Mouse (Mus musculus) neural tube, embryonic 12.5 days (tissue): ENCODE results near the gene Habp2. TPM values are rescaled to one million over a fixed set of nuclear protein-coding genes. Genes with fewer than 3 reads are reported as not detected.
"Not testable (repeated sequence)": the region's sequence is repeated elsewhere in the genome, so short reads cannot be mapped to it uniquely, and the experiment has no call there.

Experiments used
- ATAC-seq: fragments of 200-750 bp; cut with Nextera tagmentation; 2 replicates; pipeline ENCODE4 v1.8.0; 2017; ENCODE audit warnings: low read depth, mild to moderate bottlenecking, moderate TSS enrichment, moderate library complexity; ENCODE audit not compliant: low FRiP score
- H3K27ac ChIP-seq: fragments of 300-500 bp; sonication (generic); 2 replicates; pipeline ENCODE4 v1.5.1; 2016
- H3K27me3 ChIP-seq: fragments of 300-500 bp; sonication (generic); replicated peaks from 2 replicates; pipeline ENCODE4 v1.6.1; 2016; ENCODE audit warnings: mild to moderate bottlenecking
- H3K36me3 ChIP-seq: fragments of 300-500 bp; sonication (generic); 2 replicates; pipeline ENCODE4 v1.6.1; 2016; ENCODE audit warnings: mild to moderate bottlenecking
- H3K4me1 ChIP-seq: fragments of 300-500 bp; sonication (generic); 2 replicates; pipeline ENCODE4 v1.6.1; 2016
- H3K4me2 ChIP-seq: fragments of 300-500 bp; sonication (generic); replicated peaks from 2 replicates; pipeline ENCODE4 v1.6.1; 2016; ENCODE audit warnings: mild to moderate bottlenecking
- H3K4me3 ChIP-seq: fragments of 300-500 bp; sonication (generic); 2 replicates; pipeline ENCODE4 v1.5.1; 2016
- H3K9ac ChIP-seq: fragments of 300-500 bp; sonication (generic); 2 replicates; pipeline ENCODE4 v1.6.1; 2016; ENCODE audit warnings: mild to moderate bottlenecking
- H3K9me3 ChIP-seq: fragments of 300-500 bp; sonication (generic); 2 replicates; pipeline ENCODE4 v1.6.1; 2016; ENCODE audit warnings: mild to moderate bottlenecking
- WGBS: fragments of 180-500 bp; shearing (Covaris S2); methylation state at CpG from one replicate; pipeline ENCODE4 v1.1.7; 2016; 5-methylcytosine and 5-hydroxymethylcytosine counted together
- polyA plus RNA-seq: library from polyadenylated mRNA; unstranded; fragments of >200 nt; fragmentation: Nextera tagmentation; extraction: Ambion mirVana; gene quantifications from 2 replicates; pipeline ENCODE4 v1.2.1, GENCODE M21; 2016

Gene Habp2
- polyA plus RNA-seq, 1 experiment from 2014 or later = not detected

DNA sequence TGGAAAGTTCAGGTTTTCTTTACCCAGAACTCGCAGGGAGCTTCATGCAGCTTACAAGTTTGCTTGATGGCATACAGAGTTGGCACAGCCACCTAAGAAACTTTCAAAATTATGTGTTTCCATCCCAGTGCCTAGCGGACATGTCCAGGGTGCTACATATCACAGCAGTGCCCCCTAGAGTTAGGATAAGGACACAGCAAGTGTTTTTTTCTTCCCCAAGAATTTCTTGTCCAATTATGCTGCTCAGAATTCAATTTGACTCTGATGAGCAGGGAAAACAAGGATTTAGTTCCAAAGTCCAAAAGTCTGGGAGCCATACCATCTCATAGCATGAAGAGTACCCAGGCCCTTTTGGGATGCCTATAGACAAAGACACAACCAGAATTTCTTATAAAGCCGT is 59.1 kb downstream of the Habp2 start:
- no peak for ATAC-seq
- 83% methylated on average over 3 of the region's 3 CpGs for WGBS
- Histone ChIP-seq H3K9ac (no peak overlapping the region), H3K27ac (no peak overlapping the region), H3K9me3 (no peaks in the 10 kb centered on the region), H3K36me3 (no peaks in the 10 kb centered on the region), H3K4me1 (peaks cover 8% of the 10 kb centered on the region), H3K4me3 (no peak overlapping the region), H3K27me3 (0 out of 2 replicates have a peak, but pooled peaks cover 3% of the 10 kb centered on the region), H3K4me2 (no peak overlapping the region)

GRCm38 (mm10) chr19:56346750-56347149 is 59.8 kb downstream of the Habp2 start:
- Histone ChIP-seq H3K4me1 (peaks cover 8% of the 10 kb centered on the region), H3K9me3 (no peaks in the 10 kb centered on the region), H3K27me3 (0 out of 2 replicates have a peak, but pooled peaks cover 3% of the 10 kb centered on the region), H3K4me3 (no peak overlapping the region), H3K27ac (no peak overlapping the region), H3K36me3 (no peaks in the 10 kb centered on the region), H3K9ac (no peak overlapping the region), H3K4me2 (no peak overlapping the region)
- no peak for ATAC-seq
- WGBS = 47% methylated on average over 13 of the region's 13 CpGs

DNA sequence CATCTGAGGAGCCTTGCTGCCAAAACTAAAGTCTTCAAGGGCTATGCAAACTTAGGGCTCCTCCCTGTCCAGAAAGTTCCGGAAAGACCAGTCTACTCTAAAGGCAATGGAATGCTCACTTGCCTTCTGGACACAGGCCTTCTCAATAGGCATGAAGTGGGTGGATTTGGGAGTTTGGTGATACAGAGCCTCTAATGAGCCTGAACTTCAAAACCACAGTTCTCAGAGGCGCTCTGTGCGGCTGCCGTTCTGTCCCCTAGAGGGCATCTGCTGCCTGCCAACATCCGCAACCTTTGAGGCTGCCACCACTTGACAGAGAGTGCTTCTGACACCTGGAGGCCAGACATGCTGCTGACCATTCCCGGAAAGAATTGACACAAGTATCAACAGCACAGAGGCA is 62.4 kb downstream of the Habp2 start:
- no peak overlapping the region for H3K27ac ChIP-seq
- H3K9ac ChIP-seq = no peak overlapping the region
- ATAC-seq = no peak
- WGBS = 39% methylated on average over 6 of the region's 6 CpGs
- peaks cover 6% of the 10 kb centered on the region for H3K4me1 ChIP-seq
- no peak overlapping the region for H3K4me3 ChIP-seq
- H3K27me3 ChIP-seq = no peaks in the 10 kb centered on the region
- H3K36me3 ChIP-seq = no peaks in the 10 kb centered on the region
- H3K9me3 ChIP-seq = no peaks in the 10 kb centered on the region
- no peak overlapping the region for H3K4me2 ChIP-seq

DNA sequence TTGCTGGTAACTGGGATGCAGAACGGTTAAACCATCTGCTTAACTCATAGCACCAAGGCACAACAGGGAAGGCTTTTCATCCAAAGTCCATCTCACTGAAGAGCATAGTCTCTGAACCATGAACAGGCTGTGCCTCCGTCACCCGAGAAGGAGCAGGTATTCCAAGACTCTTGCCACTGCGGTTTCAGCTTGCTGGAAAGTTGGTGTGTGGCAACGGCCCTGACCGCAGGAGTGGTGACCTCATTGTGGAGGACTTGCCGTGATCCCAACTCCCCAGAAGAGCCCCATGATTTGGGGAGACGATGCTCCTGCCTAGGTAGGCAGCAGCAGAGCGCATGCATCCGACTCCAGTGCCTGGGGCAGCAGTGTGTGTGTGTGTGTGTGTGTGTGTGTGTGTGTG is 66.8 kb downstream of the Habp2 start:
- Histone ChIP-seq H3K36me3 (no peaks in the 10 kb centered on the region), H3K9ac (no peak overlapping the region), H3K4me2 (no peak overlapping the region), H3K4me3 (no peak overlapping the region), H3K9me3 (no peaks in the 10 kb centered on the region), H3K27me3 (no peaks in the 10 kb centered on the region), H3K4me1 (no peaks in the 10 kb centered on the region), H3K27ac (no peak overlapping the region)
- no peak for ATAC-seq
- WGBS = 88% methylated on average over 10 of the region's 10 CpGs

DNA sequence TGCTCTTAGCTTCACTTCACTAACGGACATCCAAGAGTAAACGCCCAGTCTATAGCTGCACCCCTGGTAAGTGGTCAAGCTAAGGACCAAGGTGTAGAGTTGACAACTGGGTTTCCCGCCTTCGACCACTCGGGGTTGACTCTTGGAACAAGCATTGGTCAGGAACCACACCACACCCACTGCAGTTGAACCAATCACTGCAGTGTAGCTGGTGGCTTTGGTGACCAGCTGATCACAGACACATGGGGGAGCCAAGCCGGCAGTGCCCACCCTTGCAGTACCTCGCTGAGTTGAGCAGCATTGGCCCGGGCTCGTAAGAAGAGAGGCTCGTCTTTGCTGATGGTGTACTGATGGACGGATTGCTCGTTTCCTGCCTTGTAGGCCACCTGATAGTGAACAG is 68.3 kb downstream of the Habp2 start:
- H3K4me2 ChIP-seq = no peak overlapping the region
- WGBS = 93% methylated on average over 12 of the region's 12 CpGs
- no peak overlapping the region for H3K4me3 ChIP-seq
- H3K27me3 ChIP-seq = no peaks in the 10 kb centered on the region
- H3K36me3 ChIP-seq = no peaks in the 10 kb centered on the region
- no peaks in the 10 kb centered on the region for H3K4me1 ChIP-seq
- H3K27ac ChIP-seq = no peak overlapping the region
- no peak for ATAC-seq
- H3K9ac ChIP-seq = no peak overlapping the region
- no peaks in the 10 kb centered on the region for H3K9me3 ChIP-seq

DNA sequence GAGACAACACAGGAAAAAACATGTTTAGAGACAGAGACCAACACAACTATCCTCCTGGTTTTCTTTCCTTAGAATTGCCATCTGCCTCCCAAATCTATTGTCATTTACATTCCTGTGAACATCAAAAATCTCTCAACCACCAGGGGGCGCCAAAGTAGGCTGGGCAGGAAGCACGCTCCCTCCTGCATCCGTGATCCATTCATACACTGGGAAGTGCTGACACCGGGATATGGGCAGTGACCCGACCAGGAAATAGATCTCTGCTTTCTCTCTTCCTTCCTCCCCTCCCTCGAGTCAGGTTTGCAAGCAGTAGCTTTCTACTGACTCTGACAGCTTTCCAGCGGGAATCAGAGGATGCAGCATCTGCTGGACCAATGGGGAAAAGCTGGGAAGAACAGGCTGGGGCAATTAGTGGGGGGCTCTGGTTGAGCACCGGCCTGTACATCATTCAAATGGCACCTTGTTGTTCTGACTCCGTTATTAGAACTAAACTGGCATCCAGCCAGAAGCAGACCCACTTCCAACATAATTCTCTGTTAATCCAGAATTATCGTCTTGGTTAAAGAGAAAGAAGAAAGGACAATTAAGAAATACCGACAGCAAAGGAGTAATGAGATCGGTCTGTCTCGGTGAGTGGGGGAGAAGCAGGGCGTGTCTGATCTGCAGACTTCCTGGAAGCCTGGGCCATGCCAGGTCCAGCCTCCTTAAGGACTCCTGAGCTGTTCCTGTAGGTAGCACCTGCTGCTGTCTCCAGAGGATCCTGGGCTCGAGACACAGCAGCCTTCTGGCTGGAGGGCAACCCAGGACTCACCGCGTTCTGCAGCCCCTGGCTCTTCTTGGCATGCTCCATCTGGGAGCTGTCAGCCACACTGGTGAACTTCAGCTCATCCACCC is 69.8 kb downstream of the Habp2 start:
- H3K27me3 ChIP-seq = no peaks in the 10 kb centered on the region
- no peak overlapping the region for H3K4me2 ChIP-seq
- H3K4me1 ChIP-seq = no peaks in the 10 kb centered on the region
- H3K36me3 ChIP-seq = no peaks in the 10 kb centered on the region
- no peaks in the 10 kb centered on the region for H3K9me3 ChIP-seq
- no peak overlapping the region for H3K27ac ChIP-seq
- 46% methylated on average over 17 of the region's 17 CpGs for WGBS
- ATAC-seq = no peak
- H3K9ac ChIP-seq = no peak overlapping the region
- H3K4me3 ChIP-seq = no peak overlapping the region

GRCm38 (mm10) chr19:56357374-56357708 is 70.4 kb downstream of the Habp2 start:
- ATAC-seq, H3K4me3 ChIP-seq, H3K4me1 ChIP-seq, H3K4me2 ChIP-seq, H3K36me3 ChIP-seq, H3K27me3 ChIP-seq, H3K27ac ChIP-seq, H3K9me3 ChIP-seq, H3K9ac ChIP-seq: not testable (repeated sequence)
- 84% methylated on average over 2 of the region's 2 CpGs for WGBS

- Histone ChIP-seq H3K27me3 (no peaks in the 10 kb centered on the region), H3K4me3 (no peak overlapping the region), H3K9me3 (no peaks in the 10 kb centered on the region), H3K9ac (no peak overlapping the region), H3K27ac (no peak overlapping the region), H3K4me1 (no peaks in the 10 kb centered on the region), H3K36me3 (no peaks in the 10 kb centered on the region), H3K4me2 (no peak overlapping the region)
- 68% methylated on average over 2 of the region's 2 CpGs for WGBS
- ATAC-seq = no peak
Observed at GRCm38 (mm10) chr19:56358890-56359289, 72.0 kb downstream of the Habp2 start.

DNA sequence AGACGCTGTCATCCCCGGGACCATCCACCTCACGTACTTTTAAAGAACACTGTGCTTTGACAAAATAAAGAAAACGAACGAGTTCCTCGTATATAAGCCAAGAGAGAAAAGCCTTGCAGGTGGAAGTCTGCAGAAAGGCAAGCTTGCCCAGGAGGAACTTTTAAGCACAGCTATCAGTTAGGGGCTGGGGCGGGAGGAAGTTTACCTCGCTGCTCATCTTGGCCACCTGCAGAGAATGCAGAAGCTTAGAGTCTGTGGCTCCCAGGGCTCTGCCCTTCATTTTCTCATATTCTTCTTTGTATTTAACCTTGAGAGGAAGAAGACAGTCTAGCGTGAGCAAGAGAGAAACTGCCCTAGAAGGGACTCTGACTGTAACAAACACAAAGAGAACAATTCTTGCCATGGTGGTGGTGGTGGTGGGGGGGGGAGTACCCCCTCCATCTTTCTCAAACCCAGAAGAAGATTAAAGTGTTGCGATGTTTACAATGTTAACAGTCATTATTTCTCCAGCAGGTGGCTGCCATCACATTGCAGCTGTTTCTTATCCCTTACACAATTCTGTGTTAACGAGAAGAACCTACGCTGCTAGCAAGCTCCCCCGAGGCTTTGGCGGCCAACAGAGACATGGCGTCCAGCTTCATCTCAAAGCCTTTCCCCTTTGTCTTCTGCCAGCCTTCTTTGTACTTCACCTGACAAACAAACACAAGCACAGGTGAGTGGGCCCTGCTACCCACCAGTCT is 77.0 kb downstream of the Habp2 start:
- 76% methylated on average over 15 of the region's 15 CpGs for WGBS
- Histone ChIP-seq H3K4me3 (no peak overlapping the region), H3K4me1 (no peaks in the 10 kb centered on the region), H3K27me3 (no peaks in the 10 kb centered on the region), H3K4me2 (no peak overlapping the region), H3K9ac (no peak overlapping the region), H3K9me3 (no peaks in the 10 kb centered on the region), H3K36me3 (no peaks in the 10 kb centered on the region), H3K27ac (no peak overlapping the region)
- ATAC-seq = no peak

DNA sequence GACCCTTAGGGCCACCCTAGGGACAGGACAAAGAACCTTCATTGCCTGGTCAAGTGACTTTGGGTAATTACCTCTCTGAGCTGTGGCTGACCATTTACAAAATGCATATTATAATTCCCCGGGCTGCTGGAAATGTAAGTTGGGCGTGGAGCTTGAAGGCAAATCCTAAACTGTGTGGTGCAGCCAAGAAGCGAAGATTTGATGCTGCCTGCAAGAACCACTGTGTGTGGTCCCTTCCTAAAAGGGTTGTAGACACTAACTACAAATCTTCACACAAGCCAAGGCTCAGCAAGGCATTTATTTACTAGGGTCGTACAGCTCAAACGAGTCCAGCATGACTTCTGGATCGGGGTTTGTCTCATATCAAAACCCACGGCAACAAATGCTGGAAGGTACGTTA is 77.6 kb downstream of the Habp2 start:
- no peak for ATAC-seq
- WGBS = 74% methylated on average over 8 of the region's 8 CpGs
- H3K4me1 ChIP-seq = no peaks in the 10 kb centered on the region
- H3K36me3 ChIP-seq = no peaks in the 10 kb centered on the region
- no peaks in the 10 kb centered on the region for H3K27me3 ChIP-seq
- no peak overlapping the region for H3K4me3 ChIP-seq
- no peaks in the 10 kb centered on the region for H3K9me3 ChIP-seq
- no peak overlapping the region for H3K27ac ChIP-seq
- H3K9ac ChIP-seq = no peak overlapping the region
- no peak overlapping the region for H3K4me2 ChIP-seq

DNA sequence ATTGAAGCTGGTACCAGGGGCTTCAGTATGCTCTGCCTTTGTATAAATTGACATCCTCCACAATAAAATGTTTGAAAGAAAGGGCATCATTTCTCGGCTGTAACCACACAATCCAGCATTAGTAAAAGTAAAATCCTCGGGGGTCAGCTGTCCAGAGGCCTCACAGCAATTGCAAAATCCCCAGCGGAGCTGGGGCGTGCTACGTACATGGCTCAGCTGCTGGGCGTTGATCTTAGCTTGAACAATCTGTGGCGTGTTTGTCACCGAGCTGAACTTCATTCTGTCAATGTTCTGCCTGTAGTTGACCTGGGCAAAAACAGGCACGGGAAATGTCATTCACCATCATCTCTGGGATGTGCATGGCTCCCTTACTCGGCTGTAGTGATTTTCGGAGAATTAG is 79.2 kb downstream of the Habp2 start:
- H3K27me3 ChIP-seq = no peaks in the 10 kb centered on the region
- H3K4me3 ChIP-seq = no peak overlapping the region
- no peaks in the 10 kb centered on the region for H3K9me3 ChIP-seq
- no peak overlapping the region for H3K27ac ChIP-seq
- H3K9ac ChIP-seq = no peak overlapping the region
- no peak overlapping the region for H3K4me2 ChIP-seq
- no peaks in the 10 kb centered on the region for H3K36me3 ChIP-seq
- 81% methylated on average over 11 of the region's 11 CpGs for WGBS
- H3K4me1 ChIP-seq = no peaks in the 10 kb centered on the region
- ATAC-seq = no peak

DNA sequence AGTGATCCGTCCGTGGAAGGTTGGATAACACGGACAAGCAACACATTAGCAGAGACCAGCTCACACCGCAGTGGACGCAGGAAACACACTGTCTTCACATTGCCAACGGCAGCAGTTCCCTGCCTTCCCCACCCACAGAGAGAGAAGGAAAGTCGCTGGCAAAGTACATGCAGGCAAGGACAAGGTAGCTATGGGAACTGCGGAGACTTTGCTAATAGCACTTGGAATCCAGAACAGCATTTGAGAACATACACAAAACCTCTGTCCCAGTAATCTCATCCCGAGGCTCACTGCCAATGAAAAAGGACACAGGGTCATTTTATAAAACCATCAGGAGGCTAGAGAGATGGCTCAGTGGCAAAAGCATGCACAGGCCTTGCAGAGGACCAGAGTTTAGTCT is 79.7 kb downstream of the Habp2 start:
- Histone ChIP-seq H3K36me3 (no peaks in the 10 kb centered on the region), H3K9ac (no peak overlapping the region), H3K4me1 (no peaks in the 10 kb centered on the region), H3K9me3 (no peaks in the 10 kb centered on the region), H3K27ac (no peak overlapping the region), H3K4me2 (no peak overlapping the region), H3K27me3 (no peaks in the 10 kb centered on the region), H3K4me3 (no peak overlapping the region)
- WGBS = 88% methylated on average over 9 of the region's 9 CpGs
- no peak for ATAC-seq

GRCm38 (mm10) chr19:56367778-56368177 is 80.8 kb downstream of the Habp2 start:
- Histone ChIP-seq H3K4me1 (no peaks in the 10 kb centered on the region), H3K4me2 (no peak overlapping the region), H3K9me3 (no peaks in the 10 kb centered on the region), H3K27me3 (no peaks in the 10 kb centered on the region), H3K36me3 (no peaks in the 10 kb centered on the region), H3K4me3 (no peak overlapping the region), H3K27ac (no peak overlapping the region), H3K9ac (no peak overlapping the region)
- 84% methylated on average over 7 of the region's 7 CpGs for WGBS
- no peak for ATAC-seq
